ENCODE assay signal across 7 mouse cellular contexts in genomic region chr4:155215203-155215602, GRCm38 (mm10). TPM values are rescaled to one million over a fixed set of nuclear protein-coding genes. Genes with fewer than 3 reads are reported as not detected.
DNase-seq lines count a peak whose midpoint lies in the region; ATAC-seq and TF ChIP-seq lines count a peak whose summit lies in the region.

No protein-coding gene starts in this region.

- H3K4me3 ChIP-seq in lung, embryonic 14.5 days (ENCODE audit: low read depth, low read length) = no peak overlapping the region
- H3K4me3 ChIP-seq in forebrain, embryonic 12.5 days (replicated peaks) = no peak overlapping the region
- H3K4me3 ChIP-seq in heart, embryonic 16.5 days (ENCODE audit: low read length) = no peak overlapping the region
- no peak overlapping the region for H3K4me3 ChIP-seq in midbrain, embryonic 15.5 days

- H3K27ac ChIP-seq in lung, embryonic 14.5 days (ENCODE audit: low read depth) = no peak overlapping the region
- 0 out of 2 replicates have a peak overlapping the region, but pooled peaks have one; percentile 25 for H3K27ac ChIP-seq in forebrain, embryonic 12.5 days
- peak overlapping the region; percentile 71 for H3K27ac ChIP-seq in heart, embryonic 16.5 days (ENCODE audit: low read length)
- H3K27ac ChIP-seq in midbrain, embryonic 15.5 days = peak overlapping the region; percentile 17; the same call in 1 of the 2 replicates

- peak; percentile 42 for DNase-seq in lung, embryonic 14.5 days
- DNase-seq in lung, adult 18-20 months = no peak
- DNase-seq in cerebellum, adult 8-10 months = no peak
- no peak for DNase-seq in thymus, postnatal 0 days (ENCODE audit: low spot score)

- WGBS in lung, embryonic 14.5 days = 42% methylated on average over 9 of the region's 9 CpGs
- WGBS in forebrain, embryonic 12.5 days = 76% methylated on average over 9 of the region's 9 CpGs
- 27% methylated on average over 9 of the region's 9 CpGs for WGBS in heart, embryonic 16.5 days
- 61% methylated on average over 9 of the region's 9 CpGs for WGBS in midbrain, embryonic 15.5 days

- 0 out of 2 replicates have a peak, but pooled peaks have one; percentile 22 for ATAC-seq in lung, embryonic 14.5 days (ENCODE audit: insufficient read depth)
- no peak for ATAC-seq in forebrain, embryonic 12.5 days (ENCODE audit: low FRiP score)
- peak; percentile 28 for ATAC-seq in heart, embryonic 16.5 days (replicated peaks; ENCODE audit: extremely low read depth, insufficient read depth, low FRiP score)
- no peak for ATAC-seq in midbrain, embryonic 15.5 days (replicated peaks)

- no peaks in the 10 kb centered on the region for H3K27me3 ChIP-seq in lung, embryonic 14.5 days (ENCODE audit: insufficient read depth, low read length)
- no peaks in the 10 kb centered on the region for H3K27me3 ChIP-seq in forebrain, embryonic 12.5 days
- H3K27me3 ChIP-seq in heart, embryonic 16.5 days (ENCODE audit: control insufficient read depth, insufficient read depth, low read length) = no peaks in the 10 kb centered on the region
- no peaks in the 10 kb centered on the region for H3K27me3 ChIP-seq in midbrain, embryonic 15.5 days (replicated peaks)

- TF ChIP-seq CTCF in lung, embryonic 14.5 days (IDR thresholded peaks at IDR 0.05; ENCODE audit: low read depth) = no peak

- 0 out of 2 replicates have a peak overlapping the region, but pooled peaks have one; percentile 7 for H3K9ac ChIP-seq in lung, embryonic 14.5 days
- H3K9ac ChIP-seq in forebrain, embryonic 12.5 days = no peak overlapping the region
- no peak overlapping the region for H3K9ac ChIP-seq in heart, embryonic 16.5 days (ENCODE audit: low read length)
- no peak overlapping the region for H3K9ac ChIP-seq in midbrain, embryonic 15.5 days

- H3K4me2 ChIP-seq in lung, embryonic 14.5 days = peak overlapping the region; percentile 2
- no peak overlapping the region; the same call in 1 of the 2 replicates for H3K4me2 ChIP-seq in forebrain, embryonic 12.5 days
- H3K4me2 ChIP-seq in heart, embryonic 16.5 days (ENCODE audit: low read depth, low read length) = peak overlapping the region; percentile 32
- peak overlapping the region; percentile 13; the same call in 1 of the 2 replicates for H3K4me2 ChIP-seq in midbrain, embryonic 15.5 days

- H3K4me1 ChIP-seq in lung, embryonic 14.5 days (ENCODE audit: insufficient read depth) = peaks cover 50% of the 10 kb centered on the region
- H3K4me1 ChIP-seq in forebrain, embryonic 12.5 days = peaks cover 82% of the 10 kb centered on the region
- H3K4me1 ChIP-seq in heart, embryonic 16.5 days (ENCODE audit: control insufficient read depth, insufficient read depth, low read length) = peaks cover 83% of the 10 kb centered on the region
- peaks cover 76% of the 10 kb centered on the region for H3K4me1 ChIP-seq in midbrain, embryonic 15.5 days

- peaks cover 30% of the 10 kb centered on the region for H3K36me3 ChIP-seq in lung, embryonic 14.5 days (ENCODE audit: insufficient read depth)
- H3K36me3 ChIP-seq in forebrain, embryonic 12.5 days (replicated peaks) = peaks cover 15% of the 10 kb centered on the region
- peaks cover 3% of the 10 kb centered on the region; the same call in 1 of the 2 replicates for H3K36me3 ChIP-seq in heart, embryonic 16.5 days (ENCODE audit: control insufficient read depth, insufficient read depth)
- H3K36me3 ChIP-seq in midbrain, embryonic 15.5 days (replicated peaks) = no peaks in the 10 kb centered on the region

- H3K9me3 ChIP-seq in lung, embryonic 14.5 days (ENCODE audit: low read depth, low read length) = no peaks in the 10 kb centered on the region
- no peaks in the 10 kb centered on the region for H3K9me3 ChIP-seq in forebrain, embryonic 12.5 days
- no peaks in the 10 kb centered on the region for H3K9me3 ChIP-seq in heart, embryonic 16.5 days (replicated peaks; ENCODE audit: control insufficient read depth, low read length)
- H3K9me3 ChIP-seq in midbrain, embryonic 15.5 days = no peaks in the 10 kb centered on the region

RNA-seq across cellular contexts. Expression of gene Ski, which starts 7.2 kb away (rescaled TPM):
- polyA plus RNA-seq in lung, embryonic 14.5 days (2014; fragmentation: Nextera tagmentation; extraction: Ambion mirVana) = 23.7 and 25.8 TPM in 2 replicates
- polyA plus RNA-seq in forebrain, embryonic 12.5 days (2016; fragmentation: Nextera tagmentation; extraction: Ambion mirVana) = 12.3 and 14.2 TPM in 2 replicates
- 12.1 and 12.3 TPM in 2 replicates for polyA plus RNA-seq in heart, embryonic 16.5 days (2015; fragmentation: Nextera tagmentation; extraction: Ambion mirVana)
- polyA plus RNA-seq in midbrain, embryonic 15.5 days (2015; fragmentation: Nextera tagmentation; extraction: Ambion mirVana) = 10.1 and 10.8 TPM in 2 replicates
- polyA plus RNA-seq in thymus, postnatal 0 days (2015; fragmentation: Nextera tagmentation; extraction: Ambion mirVana) = 8.1 and 9.3 TPM in 2 replicates

RNA-seq across cellular contexts. Expression of gene Faap20, which starts 34.4 kb away (rescaled TPM):
- 81.2 and 83.9 TPM in 2 replicates for polyA plus RNA-seq in lung, embryonic 14.5 days (2014; fragmentation: Nextera tagmentation; extraction: Ambion mirVana)
- 96.4 and 96.9 TPM in 2 replicates for polyA plus RNA-seq in forebrain, embryonic 12.5 days (2016; fragmentation: Nextera tagmentation; extraction: Ambion mirVana)
- polyA plus RNA-seq in heart, embryonic 16.5 days (2015; fragmentation: Nextera tagmentation; extraction: Ambion mirVana) = 68.4 and 73.8 TPM in 2 replicates
- 78.5 and 87.4 TPM in 2 replicates for polyA plus RNA-seq in midbrain, embryonic 15.5 days (2015; fragmentation: Nextera tagmentation; extraction: Ambion mirVana)
- 67.9 and 71.3 TPM in 2 replicates for polyA plus RNA-seq in thymus, postnatal 0 days (2015; fragmentation: Nextera tagmentation; extraction: Ambion mirVana)

Comparison
In these comparisons a context has a peak if more than half of its experiments do, and no peak if none do; other contexts are left out.
1. ATAC-seq: peak in lung, embryonic 14.5 days (single experiment) and heart, embryonic 16.5 days (single experiment); none in forebrain, embryonic 12.5 days (single experiment) and midbrain, embryonic 15.5 days (single experiment).